Mouse (Mus musculus) left cerebral cortex, adult 2 months (tissue): ENCODE measurements around the gene Poc1b. TPM values are rescaled to one million over a fixed set of nuclear protein-coding genes. Genes with fewer than 3 reads are reported as not detected.
"Not testable (repeated sequence)": the region's sequence is repeated elsewhere in the genome, so short reads cannot be mapped to it uniquely, and the experiment has no call there.

Experiments used
- DNase-seq, 2 experiments: peaks; one replicate each; pipeline ENCODE4 v3.0.0; 2021 to 2022; ENCODE audit warnings: low spot score in 2 of 2, mixed read lengths in 1 of 2; ENCODE audit errors: extremely low spot score in 1 of 2
- H3K27ac ChIP-seq: fragments of 200-600 bp; 2 replicates; pipeline ENCODE4 v1.8.1; 2022
- H3K4me3 ChIP-seq: fragments of 200-600 bp; 2 replicates; pipeline ENCODE4 v1.8.1; 2022
- CTCF ChIP-seq: fragments of 200-600 bp; IDR thresholded peaks from 2 replicates; pipeline ENCODE4 v1.8.1; 2022; ENCODE audit warnings: antibody characterized with exemption, mild to moderate bottlenecking, moderate library complexity
- intact Hi-C: fragments of 180-260 bp; cut with DNase I; formaldehyde crosslinking; loops from one replicate; pipeline ENCODE4 v1.15.1; 2025
- total RNA-seq, 2 experiments: library from RNA; stranded (reverse); gene quantifications; 2 replicates each; pipeline ENCODE4 v1.2.3; 2021

Gene Poc1b
- total RNA-seq, 2 experiments from 2014 or later = 5.8 to 8.4 TPM

GRCm38 (mm10) chr10:99133321-99133875 lies 26.6 kb downstream of the Poc1b start:
- intact Hi-C loops = no loop called here
- Histone ChIP-seq H3K27ac (no peak overlapping the region), H3K4me3 (no peak overlapping the region)
- TF ChIP-seq CTCF = no peak
- no peak for DNase-seq

DNA sequence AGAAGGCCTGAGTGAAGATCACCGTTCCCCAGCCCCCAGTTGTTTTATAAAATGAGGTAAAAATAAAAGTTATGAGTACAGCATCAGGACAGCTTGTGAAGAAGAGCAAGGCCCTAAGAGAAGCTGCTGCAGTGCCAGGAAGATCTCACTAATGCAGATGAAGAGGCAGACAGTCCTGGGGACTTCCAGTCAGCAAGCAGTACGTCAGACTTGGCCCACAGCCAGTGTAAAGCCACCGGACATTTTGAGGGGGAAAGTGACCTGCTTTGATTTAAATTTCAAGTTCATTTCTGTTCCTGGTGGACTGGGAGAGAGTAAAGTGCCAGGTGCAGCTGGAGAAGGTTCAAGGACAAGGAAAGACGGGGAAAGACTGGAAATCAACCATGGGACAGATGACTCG lies 29.5 kb downstream of the Poc1b start:
- TF ChIP-seq CTCF = no peak
- H3K27ac ChIP-seq = no peak overlapping the region
- no peak overlapping the region for H3K4me3 ChIP-seq
- DNase-seq = no peak
- intact Hi-C loops = no loop called here

GRCm38 (mm10) chr10:99145611-99146010 lies 38.8 kb downstream of the Poc1b start:
- Histone ChIP-seq H3K4me3 (no peak overlapping the region), H3K27ac (no peak overlapping the region)
- TF ChIP-seq CTCF = no peak
- DNase-seq = no peak
- intact Hi-C loops = no loop called here

DNA sequence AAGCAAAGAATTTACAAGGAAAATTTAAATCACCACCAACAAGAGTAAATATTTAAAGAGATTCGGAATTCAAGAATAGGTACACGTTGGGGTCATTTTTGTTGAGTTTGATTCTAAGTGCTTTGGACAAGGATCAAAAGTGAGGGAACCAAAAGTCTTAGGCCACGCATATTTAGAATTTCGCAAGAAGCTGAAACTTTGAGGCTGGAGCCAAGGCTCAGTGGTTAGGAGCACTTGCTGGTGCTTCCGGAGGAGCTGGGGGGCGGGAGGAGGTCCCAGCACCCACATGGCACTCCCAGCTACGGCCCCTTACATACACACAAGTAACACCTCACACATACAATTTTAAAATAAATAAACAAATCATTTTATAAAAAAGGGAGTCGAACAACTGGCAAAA lies 39.8 kb downstream of the Poc1b start:
- Histone ChIP-seq H3K27ac (no peak overlapping the region), H3K4me3 (no peak overlapping the region)
- no peak for TF ChIP-seq CTCF
- DNase-seq = no peak
- intact Hi-C loops = no loop called here

DNA sequence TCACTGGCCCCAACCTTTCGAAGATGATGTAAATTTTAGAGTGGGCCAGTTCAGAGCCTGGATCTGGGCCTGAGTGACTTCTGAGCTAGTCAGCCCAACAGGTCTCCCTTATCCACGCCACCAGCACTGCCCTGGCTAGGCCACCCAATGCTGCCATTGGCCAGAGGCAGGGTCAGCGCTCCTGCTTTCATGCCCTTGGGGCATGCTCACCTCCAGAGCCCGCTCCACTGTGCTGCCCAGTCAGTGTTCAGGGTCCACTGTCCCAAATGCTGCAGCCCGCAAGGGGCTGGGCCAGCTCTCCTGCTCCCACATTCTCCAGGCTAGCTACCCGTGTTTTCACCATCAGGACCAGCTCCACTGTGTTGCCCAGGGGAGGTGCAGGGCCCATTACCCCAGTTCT lies 43.2 kb downstream of the Poc1b start:
- intact Hi-C loops = loop anchor here (5.0 kb wide), 1 partner anchor 43 kb away; the partner anchor contains the start of genes Galnt4 and Poc1b
- Histone ChIP-seq H3K27ac (no peak overlapping the region), H3K4me3 (no peak overlapping the region)
- TF ChIP-seq CTCF = no peak
- DNase-seq = no peak

DNA sequence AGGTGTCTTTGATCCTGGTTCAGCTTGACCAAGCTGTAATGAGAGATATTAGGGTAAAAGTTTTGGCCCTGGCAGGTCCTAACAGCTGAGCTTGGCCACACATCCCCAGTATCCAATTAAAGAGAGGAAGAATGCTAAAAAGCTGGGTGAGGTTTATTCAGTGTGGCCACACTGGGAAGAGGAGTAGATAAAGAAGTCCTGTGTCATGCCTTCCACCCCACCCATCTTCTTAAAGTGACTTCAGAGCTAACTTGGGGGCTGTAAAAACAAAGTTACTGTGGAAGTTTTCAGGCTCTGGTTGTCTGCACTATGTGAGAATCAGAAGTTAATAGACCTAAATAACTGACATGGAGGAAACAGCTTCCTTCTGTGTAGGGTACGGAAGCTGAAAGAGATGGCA lies 44.7 kb downstream of the Poc1b start:
- H3K27ac ChIP-seq = no peak overlapping the region
- no peak for DNase-seq
- TF ChIP-seq CTCF = no peak
- H3K4me3 ChIP-seq = no peak overlapping the region
- intact Hi-C loops = loop anchor here (5.0 kb wide), 1 partner anchor 44 kb away; the partner anchor contains the start of genes Galnt4 and Poc1b

- intact Hi-C loops = loop anchor here (5.0 kb wide), 1 partner anchor 45 kb away; the partner anchor contains the start of genes Galnt4 and Poc1b
These were observed 45.2 kb downstream of the Poc1b start for GRCm38 (mm10) chr10:99152063-99152462.

GRCm38 (mm10) chr10:99154635-99155034 lies 47.8 kb downstream of the Poc1b start:
- Histone ChIP-seq H3K4me3 (no peak overlapping the region), H3K27ac (no peak overlapping the region)
- intact Hi-C loops = loop anchor here (5.0 kb wide), 1 partner anchor 47 kb away; the partner anchor contains the start of genes Galnt4 and Poc1b
- DNase-seq = no peak
- no peak for TF ChIP-seq CTCF

More at GRCm38 (mm10) chr10:99152063-99152462, 45.2 kb downstream of the Poc1b start:
- DNase-seq = no peak
- Histone ChIP-seq H3K4me3 (no peak overlapping the region), H3K27ac (no peak overlapping the region)
- TF ChIP-seq CTCF = peak; percentile 39

GRCm38 (mm10) chr10:99156808-99157207 lies 50.0 kb downstream of the Poc1b start:
- DNase-seq = no peak
- intact Hi-C loops = no loop called here
- no peak; the same call in none of the 2 replicates for TF ChIP-seq CTCF
- H3K4me3 ChIP-seq = no peak overlapping the region
- no peak overlapping the region for H3K27ac ChIP-seq

DNA sequence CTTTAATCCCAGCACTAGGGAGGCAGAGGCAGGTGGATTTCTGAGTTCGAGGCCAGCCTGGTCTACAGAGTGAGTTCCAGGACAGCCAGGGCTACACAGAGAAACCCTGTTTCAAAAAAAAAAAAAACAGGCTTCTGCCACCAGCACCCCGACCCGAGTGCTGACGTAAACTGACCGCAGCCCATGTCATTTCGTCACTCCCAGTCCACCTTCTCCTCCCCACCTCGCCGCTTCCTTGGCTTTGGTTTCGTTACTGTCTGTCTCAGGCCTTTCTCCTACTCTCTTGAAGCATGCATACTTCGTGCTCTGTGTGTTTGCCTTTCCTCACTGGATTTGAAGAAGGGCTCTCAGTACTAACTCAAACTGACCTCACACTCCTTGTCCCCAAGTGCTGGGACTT lies 50.9 kb downstream of the Poc1b start:
- H3K27ac ChIP-seq, H3K4me3 ChIP-seq, intact Hi-C loops, DNase-seq: not testable (repeated sequence)

GRCm38 (mm10) chr10:99161987-99162582 lies 55.2 kb downstream of the Poc1b start:
- peak; percentile 82 for TF ChIP-seq CTCF
- DNase-seq = peak in 1 of 2 experiments; percentile 20
- no peak overlapping the region for H3K4me3 ChIP-seq
- intact Hi-C loops = loop anchor here (10.0 kb wide), 1 partner anchor 233 kb away; no protein-coding TSS in a partner anchor
- no peak overlapping the region for H3K27ac ChIP-seq

- H3K27ac ChIP-seq = no peak overlapping the region
- intact Hi-C loops = loop anchor here (10.0 kb wide), 1 partner anchor 232 kb away; no protein-coding TSS in a partner anchor
- DNase-seq = no peak
- H3K4me3 ChIP-seq = no peak overlapping the region
- TF ChIP-seq CTCF = no peak
These were observed 56.2 kb downstream of the Poc1b start for GRCm38 (mm10) chr10:99163002-99163401.
